Mouse (Mus musculus): ENCODE measurements around the gene Eef1akmt3. TPM values are rescaled to one million over a fixed set of nuclear protein-coding genes. Genes with fewer than 3 reads are reported as not detected.

The Eef1akmt3 gene
- total and polyA plus RNA-seq, 2 experiments from 2014 or later: 0.19 to 0.31 TPM

DNA sequence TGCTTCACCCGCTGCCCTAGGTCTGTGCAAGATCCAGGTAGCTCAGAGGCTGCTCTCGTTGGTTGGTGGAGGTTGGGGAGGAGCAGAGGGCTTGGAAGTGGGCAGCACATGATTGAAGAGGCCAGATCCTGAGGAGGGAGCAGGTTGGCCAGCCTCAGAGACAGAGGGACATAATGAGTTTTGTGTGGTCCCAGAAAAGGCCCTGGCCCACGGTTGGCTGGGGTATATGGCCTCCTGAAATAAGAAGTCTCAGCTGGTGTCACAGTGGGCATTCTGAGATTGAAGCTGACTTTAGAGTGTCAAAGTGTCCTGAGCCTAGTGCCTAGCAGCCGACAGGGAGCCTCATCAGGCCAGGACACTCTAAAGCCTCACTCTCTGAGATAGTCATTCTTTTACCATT lies 56.2 kb downstream of the Eef1akmt3 start:
- WGBS: 64% methylated on average over 4 of the region's 4 CpGs
- peaks cover 62% of the 10 kb centered on the region for H3K4me1 ChIP-seq (ENCODE audit: insufficient read depth, low read length)
- TF ChIP-seq CTCF (IDR thresholded peaks at IDR 0.05; ENCODE audit: low read depth): no peak
- H3K27ac ChIP-seq: peak overlapping the region; percentile 48; the same call in 1 of the 2 replicates
- H3K4me3 ChIP-seq (ENCODE audit: low read length): no peak overlapping the region
- H3K9me3 ChIP-seq (ENCODE audit: low read length): no peaks in the 10 kb centered on the region
- no peaks in the 10 kb centered on the region for H3K36me3 ChIP-seq (ENCODE audit: insufficient read depth, low read length)
- 0 out of 2 replicates have a peak overlapping the region, but pooled peaks have one; percentile 91 for H3K4me2 ChIP-seq (ENCODE audit: low read depth, low read length)
- ATAC-seq (no peak), DNase-seq (ENCODE audit: low spot score) (no peak)
- no peaks in the 10 kb centered on the region for H3K27me3 ChIP-seq (ENCODE audit: insufficient read depth, low read length)
- H3K9ac ChIP-seq (replicated peaks; ENCODE audit: low read length): no peak overlapping the region

DNA sequence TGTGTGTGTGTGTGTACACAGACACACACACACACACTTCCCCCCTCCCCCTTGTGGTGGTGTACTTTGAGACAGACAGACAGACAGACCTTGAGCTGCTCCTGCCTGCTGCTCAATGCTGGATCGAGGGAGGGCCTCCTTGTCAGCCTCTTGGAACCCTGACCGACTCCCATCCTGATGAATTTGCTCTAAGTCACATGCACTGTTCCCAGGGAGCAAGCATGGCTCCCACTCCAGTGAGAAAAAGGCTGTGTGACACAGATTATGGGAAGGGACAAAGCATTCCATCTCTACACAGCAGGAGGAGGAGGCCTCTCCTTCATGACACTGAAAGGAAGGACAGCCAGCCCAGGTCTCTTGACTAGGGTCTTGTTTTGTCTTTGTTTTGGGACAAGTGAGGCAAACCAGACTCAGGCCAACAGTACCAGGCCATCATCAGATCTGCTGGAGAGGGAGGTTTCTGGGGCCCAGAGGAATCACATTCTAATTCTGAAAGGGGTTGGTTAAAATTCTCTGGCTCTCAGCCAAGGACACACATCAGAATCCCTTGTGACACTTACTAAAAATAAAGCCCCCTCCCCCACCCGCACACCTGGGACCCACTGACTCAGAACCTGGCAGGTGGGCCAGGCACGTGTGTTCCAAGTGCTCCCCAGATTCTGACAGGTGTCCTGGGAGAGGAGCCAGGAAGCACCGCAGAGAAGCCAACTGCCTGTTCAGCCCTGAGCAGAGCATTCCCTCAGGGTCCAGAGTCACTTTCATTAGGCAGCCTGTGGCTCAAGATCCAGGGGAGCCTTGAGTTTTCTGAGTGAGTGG lies 56.9 kb downstream of the Eef1akmt3 start:
- peak; percentile 58 for DNase-seq (ENCODE audit: low spot score)

GRCm38 (mm10) chr10:126983193-126983725 lies 58.1 kb downstream of the Eef1akmt3 start:
- no peak for TF ChIP-seq CTCF (IDR thresholded peaks at IDR 0.05; ENCODE audit: low read depth)
- no peaks in the 10 kb centered on the region for H3K9me3 ChIP-seq (ENCODE audit: low read length)
- H3K27ac ChIP-seq: 0 out of 2 replicates have a peak overlapping the region, but pooled peaks have one; percentile 48
- DNase-seq (ENCODE audit: low spot score) (no peak), ATAC-seq (no peak)
- peaks cover 62% of the 10 kb centered on the region for H3K4me1 ChIP-seq (ENCODE audit: insufficient read depth, low read length)
- H3K27me3 ChIP-seq (ENCODE audit: insufficient read depth, low read length): no peaks in the 10 kb centered on the region
- no peak overlapping the region for H3K4me3 ChIP-seq (ENCODE audit: low read length)
- WGBS: 45% methylated on average over 14 of the region's 14 CpGs
- no peaks in the 10 kb centered on the region for H3K36me3 ChIP-seq (ENCODE audit: insufficient read depth, low read length)
- H3K4me2 ChIP-seq (ENCODE audit: low read depth, low read length): peak overlapping the region; percentile 91
- no peak overlapping the region for H3K9ac ChIP-seq (replicated peaks; ENCODE audit: low read length)

More for the DNA sequence above, 56.9 kb downstream of the Eef1akmt3 start:
- 19% methylated on average over 5 of the region's 5 CpGs for WGBS
- peak overlapping the region; percentile 91 for H3K4me2 ChIP-seq (ENCODE audit: low read depth, low read length)
- H3K4me3 ChIP-seq (ENCODE audit: low read length): no peak overlapping the region
- no peaks in the 10 kb centered on the region for H3K36me3 ChIP-seq (ENCODE audit: insufficient read depth, low read length)
- no peaks in the 10 kb centered on the region for H3K9me3 ChIP-seq (ENCODE audit: low read length)
- peaks cover 62% of the 10 kb centered on the region for H3K4me1 ChIP-seq (ENCODE audit: insufficient read depth, low read length)
- H3K9ac ChIP-seq (replicated peaks; ENCODE audit: low read length): 0 out of 2 replicates have a peak overlapping the region, but pooled peaks have one; percentile 22
- TF ChIP-seq CTCF (IDR thresholded peaks at IDR 0.05; ENCODE audit: low read depth): no peak
- ATAC-seq: no peak
- H3K27ac ChIP-seq: peak overlapping the region; percentile 48; the same call in 1 of the 2 replicates
- H3K27me3 ChIP-seq (ENCODE audit: insufficient read depth, low read length): no peaks in the 10 kb centered on the region

DNA sequence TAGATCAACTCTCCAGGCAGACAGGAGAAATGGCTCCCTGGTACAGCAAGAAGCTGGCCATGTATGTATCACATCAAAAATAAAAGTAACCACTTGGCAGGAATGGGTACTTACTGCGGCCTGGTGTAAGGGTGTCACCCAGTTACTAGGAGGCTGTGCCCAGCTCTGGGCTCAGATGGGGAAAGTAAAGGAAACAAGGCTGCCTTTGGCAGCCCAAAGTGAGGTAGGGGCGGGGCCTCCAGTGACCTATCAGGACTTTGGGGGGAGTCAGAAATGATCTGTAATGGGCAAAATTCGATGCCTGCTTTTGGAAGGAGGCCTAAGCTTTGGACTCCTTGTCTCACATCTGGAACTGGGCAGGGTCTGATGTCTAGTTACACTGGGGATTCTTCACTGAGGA lies 59.6 kb downstream of the Eef1akmt3 start:
- H3K9me3 ChIP-seq (ENCODE audit: low read length): no peaks in the 10 kb centered on the region
- ATAC-seq (no peak), DNase-seq (ENCODE audit: low spot score) (no peak)
- H3K4me2 ChIP-seq (ENCODE audit: low read depth, low read length): peak overlapping the region; percentile 91
- TF ChIP-seq CTCF (IDR thresholded peaks at IDR 0.05; ENCODE audit: low read depth): no peak
- no peaks in the 10 kb centered on the region for H3K27me3 ChIP-seq (ENCODE audit: insufficient read depth, low read length)
- H3K27ac ChIP-seq: peak overlapping the region; percentile 32; the same call in 1 of the 2 replicates
- peaks cover 52% of the 10 kb centered on the region for H3K4me1 ChIP-seq (ENCODE audit: insufficient read depth, low read length)
- WGBS: 60% methylated on average over 3 of the region's 3 CpGs
- peak overlapping the region; percentile 98 for H3K4me3 ChIP-seq (ENCODE audit: low read length)
- H3K36me3 ChIP-seq (ENCODE audit: insufficient read depth, low read length): no peaks in the 10 kb centered on the region
- no peak overlapping the region; the same call in 1 of the 2 replicates for H3K9ac ChIP-seq (replicated peaks; ENCODE audit: low read length)

MicroRNAs encoded within 50 kb of the gene (microRNA counts, 519-probe panel; counts per million panel counts)
- microRNA mmu-miR-26a: 2,947 counts per million, percentile 46 among the panel's probes with 10 or more counts
- not detected for microRNA mmu-miR-546

Small RNA genes lying within 50 kb of the gene (microRNA-seq; reads per million reads assigned to microRNA genes)
- 42.6 to 58.2 reads per million in 2 experiments for gene Mir26a-2
- gene Mir546: 0 to 0.35 reads per million in 2 experiments

Other genes with a start within 250 kb of the Eef1akmt3 start
- gene Atp23, start 140.2 kb downstream of the Eef1akmt3 start, total RNA-seq (2014; rRNA removed): 12.5 and 14.3 TPM in 2 replicates
- gene Atp23, start 140.2 kb downstream of the Eef1akmt3 start, polyA plus RNA-seq (2015; fragmentation: Nextera tagmentation; extraction: Ambion mirVana): 19.1 and 20.2 TPM in 2 replicates
- 64.5 and 64.7 TPM in 2 replicates for gene Ctdsp2, start 62.8 kb downstream of the Eef1akmt3 start, total RNA-seq (2014; rRNA removed)
- 15.0 and 16.7 TPM in 2 replicates for gene Ctdsp2, start 62.8 kb downstream of the Eef1akmt3 start, polyA plus RNA-seq (2015; fragmentation: Nextera tagmentation; extraction: Ambion mirVana)
- gene Avil, start 40.8 kb downstream of the Eef1akmt3 start, total RNA-seq (2014; rRNA removed): 0.52 and 1.3 TPM in 2 replicates
- 0.98 and 1.4 TPM in 2 replicates for gene Avil, start 40.8 kb downstream of the Eef1akmt3 start, polyA plus RNA-seq (2015; fragmentation: Nextera tagmentation; extraction: Ambion mirVana)
- gene Tsfm, start 10.7 kb downstream of the Eef1akmt3 start, total RNA-seq (2014; rRNA removed): 31.4 and 49.0 TPM in 2 replicates
- gene Tsfm, start 10.7 kb downstream of the Eef1akmt3 start, polyA plus RNA-seq (2015; fragmentation: Nextera tagmentation; extraction: Ambion mirVana): 62.4 and 62.7 TPM in 2 replicates
- 9.3 and 10.0 TPM in 2 replicates for gene Mettl1, start 99 bp downstream of the Eef1akmt3 start, total RNA-seq (2014; rRNA removed)
- 23.8 and 23.9 TPM in 2 replicates for gene Mettl1, start 99 bp downstream of the Eef1akmt3 start, polyA plus RNA-seq (2015; fragmentation: Nextera tagmentation; extraction: Ambion mirVana)
- gene Cyp27b1, start 6.7 kb upstream of the Eef1akmt3 start, total RNA-seq (2014; rRNA removed): 0.26 and 0.58 TPM in 2 replicates
- not detected in 2 replicates for gene Cyp27b1, start 6.7 kb upstream of the Eef1akmt3 start, polyA plus RNA-seq (2015; fragmentation: Nextera tagmentation; extraction: Ambion mirVana)
- 78.3 and 80.1 TPM in 2 replicates for gene March9, start 18.7 kb upstream of the Eef1akmt3 start, total RNA-seq (2014; rRNA removed)
- gene March9, start 18.7 kb upstream of the Eef1akmt3 start, polyA plus RNA-seq (2015; fragmentation: Nextera tagmentation; extraction: Ambion mirVana): 6.7 and 7.0 TPM in 2 replicates
- gene Cdk4, start 22.0 kb upstream of the Eef1akmt3 start, total RNA-seq (2014; rRNA removed): 483 and 524 TPM in 2 replicates
- gene Cdk4, start 22.0 kb upstream of the Eef1akmt3 start, polyA plus RNA-seq (2015; fragmentation: Nextera tagmentation; extraction: Ambion mirVana): 519 and 563 TPM in 2 replicates
- 113 and 129 TPM in 2 replicates for gene Tspan31, start 28.8 kb upstream of the Eef1akmt3 start, total RNA-seq (2014; rRNA removed)
- 105 and 107 TPM in 2 replicates for gene Tspan31, start 28.8 kb upstream of the Eef1akmt3 start, polyA plus RNA-seq (2015; fragmentation: Nextera tagmentation; extraction: Ambion mirVana)
- gene Agap2, start 33.8 kb upstream of the Eef1akmt3 start, total RNA-seq (2014; rRNA removed): 229 and 238 TPM in 2 replicates
- 4.1 and 4.9 TPM in 2 replicates for gene Agap2, start 33.8 kb upstream of the Eef1akmt3 start, polyA plus RNA-seq (2015; fragmentation: Nextera tagmentation; extraction: Ambion mirVana)
- gene Os9, start 79.6 kb upstream of the Eef1akmt3 start, total RNA-seq (2014; rRNA removed): 118 and 119 TPM in 2 replicates
- 128 and 129 TPM in 2 replicates for gene Os9, start 79.6 kb upstream of the Eef1akmt3 start, polyA plus RNA-seq (2015; fragmentation: Nextera tagmentation; extraction: Ambion mirVana)
- 111 and 112 TPM in 2 replicates for gene B4galnt1, start 123.7 kb upstream of the Eef1akmt3 start, total RNA-seq (2014; rRNA removed)
- 56.7 and 65.3 TPM in 2 replicates for gene B4galnt1, start 123.7 kb upstream of the Eef1akmt3 start, polyA plus RNA-seq (2015; fragmentation: Nextera tagmentation; extraction: Ambion mirVana)
- gene Slc26a10, start 139.1 kb upstream of the Eef1akmt3 start, total RNA-seq (2014; rRNA removed): 0.31 TPM in 1 of 2 replicates, not detected in the other
- 0.79 and 1.1 TPM in 2 replicates for gene Slc26a10, start 139.1 kb upstream of the Eef1akmt3 start, polyA plus RNA-seq (2015; fragmentation: Nextera tagmentation; extraction: Ambion mirVana)
- gene Arhgef25, start 148.6 kb upstream of the Eef1akmt3 start, total RNA-seq (2014; rRNA removed): 61.0 and 65.4 TPM in 2 replicates
- gene Arhgef25, start 148.6 kb upstream of the Eef1akmt3 start, polyA plus RNA-seq (2015; fragmentation: Nextera tagmentation; extraction: Ambion mirVana): 20.3 and 21.6 TPM in 2 replicates
- gene Dtx3, start 154.2 kb upstream of the Eef1akmt3 start, total RNA-seq (2014; rRNA removed): 233 and 240 TPM in 2 replicates
- 170 and 185 TPM in 2 replicates for gene Dtx3, start 154.2 kb upstream of the Eef1akmt3 start, polyA plus RNA-seq (2015; fragmentation: Nextera tagmentation; extraction: Ambion mirVana)
- 18.3 and 22.8 TPM in 2 replicates for gene Pip4k2c, start 170.1 kb upstream of the Eef1akmt3 start, total RNA-seq (2014; rRNA removed)
- 19.9 and 20.2 TPM in 2 replicates for gene Pip4k2c, start 170.1 kb upstream of the Eef1akmt3 start, polyA plus RNA-seq (2015; fragmentation: Nextera tagmentation; extraction: Ambion mirVana)
- 231 and 249 TPM in 2 replicates for gene Kif5a, start 221.8 kb upstream of the Eef1akmt3 start, total RNA-seq (2014; rRNA removed)
- gene Kif5a, start 221.8 kb upstream of the Eef1akmt3 start, polyA plus RNA-seq (2015; fragmentation: Nextera tagmentation; extraction: Ambion mirVana): 98.4 and 103 TPM in 2 replicates
- gene Dctn2, start 224.9 kb upstream of the Eef1akmt3 start, total RNA-seq (2014; rRNA removed): 314 and 348 TPM in 2 replicates
- gene Dctn2, start 224.9 kb upstream of the Eef1akmt3 start, polyA plus RNA-seq (2015; fragmentation: Nextera tagmentation; extraction: Ambion mirVana): 319 and 323 TPM in 2 replicates
- 8.1 and 11.2 TPM in 2 replicates for gene Mbd6, start 247.5 kb upstream of the Eef1akmt3 start, total RNA-seq (2014; rRNA removed)
- gene Mbd6, start 247.5 kb upstream of the Eef1akmt3 start, polyA plus RNA-seq (2015; fragmentation: Nextera tagmentation; extraction: Ambion mirVana): 8.3 and 11.5 TPM in 2 replicates